Mouse (Mus musculus) C2C12 (cell line): ENCODE data around the gene Zfp583.

ENCODE experiments used
- CEBPB ChIP-seq: IDR thresholded peaks from one replicate; pipeline ENCODE4 v1.6.1; 2011; ENCODE audit warnings: low read depth, mild to moderate bottlenecking, control low read depth, moderate library complexity
- CTCF ChIP-seq: IDR thresholded peaks from one replicate; pipeline ENCODE4 v1.5.1; 2011; ENCODE audit not compliant: control insufficient read depth, insufficient read depth, insufficient read length
- FOSL1 ChIP-seq: IDR thresholded peaks from one replicate; pipeline ENCODE4 v1.8.0; 2011; ENCODE audit warnings: mild to moderate bottlenecking, low read length; ENCODE audit not compliant: poor library complexity, insufficient read depth, severe bottlenecking
- MAX ChIP-seq: IDR thresholded peaks from one replicate; pipeline ENCODE4 v1.6.1; 2011; ENCODE audit warnings: mild to moderate bottlenecking, control low read depth
- MYOD1 ChIP-seq: IDR thresholded peaks from one replicate; pipeline ENCODE4 v1.6.1; 2011; ENCODE audit warnings: low read depth; ENCODE audit not compliant: control insufficient read depth, insufficient read length
- MYOG ChIP-seq: IDR thresholded peaks from one replicate; pipeline ENCODE4 v1.6.1; 2011; ENCODE audit not compliant: control insufficient read depth, insufficient read length; ENCODE audit errors: extremely low read depth
- USF1 ChIP-seq: IDR thresholded peaks from one replicate; pipeline ENCODE4 v1.6.1; 2011; ENCODE audit warnings: low read depth, mild to moderate bottlenecking, control low read depth, moderate library complexity

DNA sequence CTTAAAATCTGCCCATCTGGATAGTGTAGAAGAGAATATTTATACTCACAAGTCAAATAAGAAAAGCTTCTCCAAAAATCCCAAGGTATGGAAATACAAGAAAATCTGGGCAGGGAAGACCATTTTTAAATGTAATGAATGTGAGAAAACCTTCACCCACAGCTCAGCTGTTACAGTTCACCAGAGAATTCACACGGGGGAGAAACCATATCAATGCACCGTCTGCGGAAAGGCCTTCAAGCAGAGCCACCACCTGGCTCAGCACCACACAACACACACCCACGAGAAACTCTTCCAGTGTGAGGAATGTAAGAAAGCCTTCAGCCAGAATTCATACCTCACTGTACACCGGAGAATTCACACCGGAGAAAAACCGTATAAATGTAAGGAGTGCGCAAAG lies 47.4 kb upstream of the Zfp583 start:
- no peak for TF ChIP-seq CTCF
- no peak for TF ChIP-seq USF1
- TF ChIP-seq MAX = no peak
- TF ChIP-seq MYOD1 = no peak
- no peak for TF ChIP-seq FOSL1
- no peak for TF ChIP-seq CEBPB
- no peak for TF ChIP-seq MYOG
